Mouse (Mus musculus) right cerebral cortex, adult 2 months (tissue): ENCODE data around the gene Ift81.
"Not testable (repeated sequence)": the region's sequence is repeated elsewhere in the genome, so short reads cannot be mapped to it uniquely, and the experiment has no call there.

Source experiments
- DNase-seq, 2 experiments: peaks; one replicate each; pipeline ENCODE4 v3.0.0; 2021 to 2022; ENCODE audit warnings: low spot score in 2 of 2

Gene Ift81

DNA sequence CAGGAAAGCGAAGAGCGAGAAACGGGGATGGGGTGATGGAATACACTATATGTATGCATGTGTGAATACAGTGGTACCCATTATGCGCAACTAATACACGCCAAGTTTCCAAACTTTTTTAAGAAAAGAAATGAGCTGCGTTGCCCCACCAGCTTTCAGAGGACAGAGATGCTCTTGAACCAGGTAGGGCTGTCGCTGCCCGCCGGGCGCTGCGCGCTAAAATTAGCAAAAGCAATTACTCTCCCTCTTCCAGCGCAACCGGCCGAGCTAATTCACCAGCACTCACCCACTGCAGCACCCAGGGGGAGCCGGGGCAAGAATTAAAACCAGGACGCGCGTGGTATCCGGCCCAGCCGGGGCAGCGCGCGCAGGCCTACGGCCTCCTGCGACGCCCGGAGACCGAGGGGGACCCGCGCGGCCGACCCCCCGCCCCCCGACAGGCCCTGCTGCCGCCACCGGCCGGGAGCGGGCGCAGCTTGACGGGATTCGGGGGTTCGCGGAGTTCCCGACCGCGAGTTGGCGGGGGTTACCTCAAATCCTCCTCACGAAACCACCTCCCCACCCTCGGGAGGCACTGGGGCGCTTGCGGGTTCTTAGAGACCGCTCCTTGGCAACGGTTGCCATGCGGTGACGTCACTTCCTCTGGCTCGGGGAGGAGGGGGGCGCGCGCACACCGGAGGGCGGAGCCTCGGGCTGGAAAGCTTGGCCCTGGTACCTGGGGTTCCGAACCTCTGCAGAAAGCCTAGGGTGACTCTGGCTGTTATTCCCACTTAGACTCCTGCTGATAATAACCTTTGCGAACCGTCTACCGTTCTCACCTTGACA lies at the start of gene Ift81:
Gene Ift81, minus strand, starts transcription at position 611 of the 825 bp plus-strand sequence.
- DNase-seq: peak; percentile 97

DNA sequence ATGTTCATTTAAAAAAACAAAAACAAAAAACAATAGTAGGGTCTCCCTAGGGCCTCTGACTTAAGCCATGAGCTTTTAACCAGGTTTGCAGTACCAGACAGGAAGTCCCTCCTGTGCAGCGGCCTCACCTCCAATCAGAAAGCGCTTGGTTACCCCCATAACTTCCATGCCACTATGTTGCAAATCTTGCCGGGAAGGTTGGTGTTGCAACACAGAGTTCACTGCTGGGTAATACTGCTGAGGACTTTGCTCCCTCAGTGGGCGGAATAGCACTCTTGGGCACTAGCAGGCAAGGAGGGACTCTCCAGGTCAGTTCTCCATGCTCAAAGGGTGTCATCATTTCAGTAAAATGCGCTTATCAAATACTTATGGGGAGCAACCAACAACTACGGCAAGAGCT lies 48.2 kb upstream of the Ift81 start:
- no peak for DNase-seq

- DNase-seq: no peak
Observed at GRCm38 (mm10) chr5:122656808-122657207, 42.5 kb upstream of the Ift81 start.

GRCm38 (mm10) chr5:122654268-122654573 lies 39.9 kb upstream of the Ift81 start:
- peak in 1 of 2 experiments; percentile 27 for DNase-seq

DNA sequence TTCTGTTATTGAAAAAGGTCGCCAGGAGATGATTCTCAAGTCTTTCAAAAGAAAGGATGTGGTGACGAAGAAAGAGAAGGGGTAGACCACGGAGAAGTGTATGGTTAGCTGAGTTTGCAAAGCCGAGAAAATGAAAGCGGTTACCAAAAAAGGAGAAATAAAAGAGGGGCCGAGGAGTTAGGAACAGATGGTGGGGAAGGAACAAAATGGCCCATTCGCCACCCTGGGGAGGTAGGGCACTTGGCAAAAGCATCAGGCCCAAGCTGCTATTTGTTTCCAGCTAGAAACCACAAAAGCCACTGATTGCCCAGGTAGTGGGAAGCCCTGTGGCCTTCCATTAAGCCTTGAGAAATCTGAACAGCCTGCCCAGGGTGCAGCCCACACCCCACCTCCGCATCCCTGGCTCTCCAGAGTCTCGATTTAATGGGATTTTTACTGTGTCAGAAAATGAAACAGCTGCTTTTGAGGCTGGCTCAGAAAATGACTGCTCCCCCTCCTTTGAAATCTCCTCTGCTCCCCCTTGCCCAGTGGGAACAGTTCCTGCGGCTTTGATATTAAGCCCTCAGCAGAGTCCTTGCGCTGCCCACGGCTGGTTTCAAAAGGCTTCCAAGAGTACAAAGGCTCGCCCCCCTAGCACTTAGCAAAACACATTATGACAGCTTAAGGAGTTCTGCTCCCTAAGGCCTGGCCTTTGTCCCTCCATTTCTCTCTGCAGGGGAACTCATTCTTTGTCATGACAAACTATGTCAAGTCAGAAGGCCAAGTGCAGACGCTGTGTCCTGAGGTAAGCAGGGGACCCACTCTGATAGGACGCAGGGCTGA lies 39.3 kb upstream of the Ift81 start:
- peak; percentile 63 to 71 for DNase-seq

DNA sequence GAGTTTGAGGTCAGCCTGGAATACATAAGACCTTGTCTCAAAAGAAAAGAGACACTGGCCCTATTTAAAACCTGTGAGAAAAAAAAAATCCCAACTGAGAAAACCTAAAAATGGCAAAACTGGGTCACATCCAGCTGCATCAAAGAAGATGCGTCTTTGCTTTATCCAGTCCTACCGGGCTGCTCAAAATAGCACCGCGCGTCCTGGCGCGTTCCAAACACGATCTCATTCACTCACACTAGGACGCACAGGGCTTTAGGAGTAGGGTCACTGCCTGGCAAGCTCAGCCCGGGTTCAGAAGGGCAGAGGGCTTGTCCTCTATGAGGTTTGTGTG lies 38.8 kb upstream of the Ift81 start:
- peak; percentile 47 to 59 for DNase-seq

DNA sequence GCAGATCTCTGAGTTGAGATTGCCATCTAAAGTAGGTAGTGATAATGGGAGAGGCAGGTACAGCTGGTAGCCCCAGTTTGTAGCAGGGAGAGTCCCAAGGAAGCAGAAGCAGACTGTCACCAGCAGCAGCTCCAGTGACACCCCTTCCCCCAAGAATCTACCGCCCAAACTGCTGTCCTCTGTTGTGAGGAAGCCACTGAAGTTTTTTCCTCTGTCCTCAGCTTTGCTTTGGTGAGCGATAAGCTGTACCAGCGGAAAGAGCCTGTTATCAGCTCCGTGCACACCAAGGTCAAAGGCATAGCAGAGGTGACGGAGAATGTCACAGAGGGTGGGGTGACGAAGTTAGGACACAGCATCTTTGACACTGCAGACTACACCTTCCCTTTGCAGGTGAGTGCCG lies 38.2 kb upstream of the Ift81 start:
- no peak for DNase-seq

- DNase-seq: no peak
Observed at GRCm38 (mm10) chr5:122650100-122650499, 35.8 kb upstream of the Ift81 start.

GRCm38 (mm10) chr5:122649264-122649663 lies 34.9 kb upstream of the Ift81 start:
- peak; percentile 68 to 69 for DNase-seq

DNA sequence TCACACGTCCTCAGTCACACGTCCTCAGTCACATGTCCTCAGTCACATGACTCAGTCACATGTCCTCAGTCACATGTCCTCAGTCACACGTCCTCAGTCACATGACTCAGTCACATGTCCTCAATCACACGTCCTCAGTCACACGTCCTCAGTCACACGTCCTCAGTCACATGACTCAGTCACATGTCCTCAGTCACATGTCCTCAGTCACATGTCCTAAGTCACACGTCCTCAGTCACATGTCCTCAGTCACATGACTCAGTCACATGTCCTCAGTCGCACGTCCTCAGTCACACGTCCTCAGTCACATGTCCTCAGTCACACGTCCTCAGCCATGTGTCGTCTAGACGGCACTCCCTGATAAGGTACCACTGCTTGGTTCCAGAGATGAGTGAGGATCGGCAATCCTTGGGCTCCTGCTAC lies 33.6 kb upstream of the Ift81 start:
- DNase-seq: not testable (repeated sequence)

- DNase-seq: no peak
Observed at GRCm38 (mm10) chr5:122647256-122647924, 33.1 kb upstream of the Ift81 start.

DNA sequence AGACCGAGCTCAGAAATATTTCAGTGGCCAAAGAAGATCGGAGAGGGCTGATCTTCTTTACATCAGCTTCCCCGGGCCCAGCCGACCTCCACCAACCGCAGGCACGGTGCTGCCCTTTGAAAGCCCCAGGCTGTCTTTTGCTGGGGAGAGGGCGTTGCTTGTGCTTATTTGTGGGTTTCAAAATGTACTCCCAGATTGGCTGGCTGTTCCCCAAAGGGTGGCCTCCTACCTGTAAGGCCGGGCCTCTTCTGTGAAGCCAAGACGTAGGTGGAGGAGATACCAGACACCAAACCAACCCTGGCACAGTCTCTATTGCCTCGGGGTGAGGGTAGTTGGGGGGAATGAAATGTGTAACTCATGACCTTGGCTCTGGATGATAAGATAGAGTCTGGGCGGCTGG lies 31.7 kb upstream of the Ift81 start:
- no peak for DNase-seq

GRCm38 (mm10) chr5:122645290-122645689 lies 31.0 kb upstream of the Ift81 start:
- no peak for DNase-seq

DNA sequence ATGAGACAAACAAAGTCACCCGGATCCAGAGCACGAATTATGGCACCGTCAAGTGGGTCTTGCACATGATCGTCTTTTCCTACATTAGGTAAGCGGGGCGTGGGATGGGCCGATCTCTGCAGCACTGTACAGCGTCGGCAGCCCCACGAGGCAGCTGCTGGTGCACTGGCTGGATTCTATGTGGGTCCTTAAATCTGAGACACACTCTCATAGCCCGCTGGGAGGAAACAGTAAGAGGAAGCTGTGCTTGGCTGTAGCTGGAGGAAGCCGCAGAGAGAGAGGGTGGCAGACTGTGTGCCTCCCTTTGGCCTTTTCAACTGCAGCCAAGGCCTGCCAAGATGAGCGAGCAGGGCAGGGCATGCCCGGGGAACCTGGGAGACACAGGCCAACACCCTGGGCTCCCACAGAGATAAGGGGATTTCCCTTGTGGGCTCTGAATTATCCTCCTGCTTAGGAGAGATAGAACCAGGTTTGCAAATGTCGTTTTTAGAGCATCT lies 29.8 kb upstream of the Ift81 start:
- DNase-seq: peak in 1 of 2 experiments; percentile 22

DNA sequence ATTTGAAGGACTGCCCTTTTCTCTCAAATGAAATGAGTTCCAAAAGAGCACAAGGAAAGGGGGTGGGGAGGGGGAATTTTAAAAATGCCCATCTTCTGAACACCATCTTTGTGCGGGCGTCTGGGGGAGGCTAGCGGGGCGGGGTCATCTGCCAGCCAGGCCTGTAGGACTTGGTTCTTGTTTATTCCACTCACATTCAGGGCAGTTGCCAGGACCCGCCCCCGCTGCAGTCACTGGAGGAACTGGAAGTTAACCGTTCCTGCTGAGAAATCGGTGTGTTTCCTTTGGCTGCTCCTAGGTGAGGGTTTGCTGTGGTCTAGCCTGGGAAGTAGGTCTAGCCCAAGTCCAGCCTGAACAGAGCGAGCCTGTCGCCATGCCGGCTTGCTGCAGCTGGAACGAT lies 29.4 kb upstream of the Ift81 start, which contains the start of gene P2rx7:
Gene P2rx7, plus strand, starts transcription at position 211 of the 400 bp plus-strand sequence.
- DNase-seq: peak; percentile 43 to 70

GRCm38 (mm10) chr5:122639986-122640385 lies 25.7 kb upstream of the Ift81 start:
- DNase-seq: no peak

GRCm38 (mm10) chr5:122639517-122639916 lies 25.2 kb upstream of the Ift81 start:
- DNase-seq: no peak

DNA sequence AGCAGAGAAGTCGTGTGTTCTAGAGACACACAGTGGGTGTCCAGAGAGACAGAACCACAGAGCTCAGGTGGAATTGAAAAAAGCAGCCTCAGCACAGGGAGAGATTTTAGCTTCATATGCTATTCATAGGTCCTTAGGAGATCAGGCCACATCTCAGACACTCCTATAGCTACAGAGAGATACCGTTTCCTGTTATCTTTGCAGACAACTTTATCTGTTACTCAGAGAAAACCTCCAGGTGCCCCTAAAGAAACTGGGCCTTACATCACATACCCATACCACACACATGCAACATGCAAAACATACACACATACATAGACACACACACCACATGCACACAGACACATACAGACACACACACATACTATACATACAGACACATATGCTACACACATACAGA lies 24.0 kb upstream of the Ift81 start:
- DNase-seq: no peak

DNA sequence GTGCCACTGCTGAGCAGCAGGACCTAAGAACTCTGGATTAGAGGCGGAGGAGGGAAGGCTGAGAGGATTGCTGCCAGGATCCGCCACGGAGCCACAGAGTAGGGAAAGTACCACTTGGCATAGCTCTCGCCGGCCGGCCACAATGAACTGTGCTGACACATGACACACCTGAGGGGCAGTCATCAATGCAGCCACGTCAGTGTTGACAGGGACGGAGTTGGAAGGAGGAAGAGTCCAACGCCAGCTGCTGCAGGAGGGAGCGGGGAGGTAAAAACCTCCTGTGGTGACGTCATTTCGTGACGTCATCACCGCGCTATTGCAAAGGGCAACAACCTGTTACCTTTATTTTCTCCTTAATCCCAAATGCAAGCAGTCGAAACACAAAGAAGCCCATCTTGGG lies 22.6 kb upstream of the Ift81 start:
- DNase-seq: no peak

DNA sequence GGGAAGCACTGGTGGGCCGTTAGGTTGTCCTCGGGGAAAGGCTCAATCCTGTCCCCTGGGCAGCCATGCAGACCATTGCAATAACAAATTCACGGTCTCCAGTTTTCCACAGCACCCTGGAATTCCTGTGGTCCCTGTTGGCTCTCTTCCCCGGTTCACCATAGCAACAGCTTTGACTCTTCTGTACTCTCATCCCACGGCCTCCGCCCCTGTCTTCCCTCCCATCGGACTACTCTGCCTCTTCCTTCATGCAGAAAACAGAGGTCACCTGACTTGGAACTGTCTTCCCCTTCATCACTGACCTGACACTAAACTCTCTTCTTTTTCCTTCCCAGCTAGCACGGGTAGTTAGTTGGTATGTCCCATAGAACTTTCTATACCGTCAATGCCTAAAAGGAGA lies 22.0 kb upstream of the Ift81 start:
- no peak for DNase-seq

GRCm38 (mm10) chr5:122635228-122635627 lies 20.9 kb upstream of the Ift81 start:
- no peak for DNase-seq

DNA sequence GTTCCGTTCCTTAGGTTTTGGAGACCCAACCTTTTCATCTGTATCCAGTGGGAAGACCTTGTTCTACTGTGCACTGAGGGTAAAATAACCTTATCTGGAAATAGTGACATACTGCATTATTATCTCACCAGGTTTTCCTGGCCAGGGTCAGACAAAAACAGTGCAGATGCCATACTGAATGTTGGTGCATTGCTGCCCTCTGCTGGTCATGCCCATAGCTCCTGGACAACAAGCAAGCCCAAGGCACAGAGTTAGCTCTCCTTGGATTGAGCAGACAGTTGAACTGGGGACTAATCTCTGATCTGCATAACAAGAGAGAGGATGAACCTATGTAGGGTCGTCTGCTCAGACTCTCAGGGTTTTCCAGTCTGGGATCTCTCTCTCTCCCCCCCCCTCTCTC lies 12.9 kb upstream of the Ift81 start:
- DNase-seq: peak; percentile 93 to 94
